Mouse (Mus musculus) adrenal gland, adult (tissue): ENCODE measurements around the gene Enox1.

Experiments used
- DNase-seq, 2 experiments: peaks; one replicate each; pipeline ENCODE4 v3.0.0; 2022 to 2023; ENCODE audit warnings: low spot score in 1 of 2; ENCODE audit not compliant: inconsistent age in 2 of 2

Enox1 gene

GRCm38 (mm10) chr14:77440805-77441204 is 284.2 kb downstream of the Enox1 start:
- no peak for DNase-seq

- DNase-seq = no peak
Measured at GRCm38 (mm10) chr14:77441541-77441940, 285.0 kb downstream of the Enox1 start.

- DNase-seq = no peak
Measured at GRCm38 (mm10) chr14:77448001-77448400, 291.4 kb downstream of the Enox1 start.

DNA sequence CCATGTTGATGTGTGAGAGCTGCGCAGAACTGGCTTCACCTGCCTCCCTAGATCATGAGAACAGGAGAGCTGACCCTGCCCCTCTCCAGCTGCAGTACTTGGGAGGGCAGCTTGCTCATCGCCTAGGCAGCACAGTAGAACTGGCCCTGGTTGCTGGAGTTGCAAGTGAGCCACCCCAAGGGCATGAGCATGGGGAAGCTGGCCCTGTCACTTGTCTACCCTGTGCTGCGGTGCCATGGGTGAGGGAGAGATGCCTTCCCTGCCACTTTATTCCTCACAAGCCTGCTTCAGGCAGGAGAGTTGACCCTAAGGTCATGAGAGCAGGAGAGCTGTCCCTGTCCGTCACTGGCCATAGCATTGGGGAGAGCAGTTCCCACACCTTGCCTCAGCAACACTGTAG is 295.4 kb downstream of the Enox1 start:
- no peak for DNase-seq

- no peak for DNase-seq
Measured at GRCm38 (mm10) chr14:77456066-77456465, 299.5 kb downstream of the Enox1 start.

- DNase-seq = peak in 1 of 2 experiments; percentile 28
Measured at GRCm38 (mm10) chr14:77456876-77457275, 300.3 kb downstream of the Enox1 start.

DNA sequence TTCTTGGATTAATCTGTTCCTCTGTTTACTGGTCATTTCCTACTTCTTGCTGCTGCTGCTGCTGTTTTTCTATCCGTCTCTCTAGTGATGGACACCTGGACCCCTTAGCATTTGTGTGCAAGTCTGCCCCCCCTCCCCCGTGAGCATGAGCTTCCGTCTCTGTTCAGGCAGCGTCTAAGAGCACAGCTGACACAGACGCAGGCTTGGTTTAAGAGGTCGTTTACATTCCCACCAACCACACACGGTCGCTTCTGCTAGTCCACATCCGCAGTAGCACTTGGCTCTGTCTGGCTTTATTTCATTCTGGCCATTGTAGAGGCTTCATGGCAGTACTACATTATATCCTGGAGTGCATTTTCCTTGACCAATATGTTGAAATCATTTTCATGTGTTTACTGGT is 301.7 kb downstream of the Enox1 start:
- no peak for DNase-seq

DNA sequence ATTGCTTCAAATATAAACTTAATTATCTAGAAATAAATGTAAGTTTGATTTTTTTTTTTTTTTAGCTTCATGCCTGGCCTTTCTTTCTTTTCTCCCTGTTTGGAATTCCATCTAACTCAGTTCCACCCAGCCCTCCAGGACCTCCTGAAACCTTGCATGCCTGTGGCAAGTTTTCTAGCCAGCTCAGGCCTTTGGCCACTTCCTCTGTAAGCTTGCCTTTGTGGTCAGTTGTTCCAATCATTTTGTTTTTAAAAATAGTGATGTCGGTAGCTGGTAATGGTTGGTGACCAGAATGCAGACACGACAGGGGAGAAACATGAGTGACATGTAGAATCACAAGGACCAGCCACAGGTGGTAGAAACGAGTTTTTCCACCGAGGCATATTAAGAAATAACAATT is 307.4 kb downstream of the Enox1 start:
- no peak for DNase-seq

DNA sequence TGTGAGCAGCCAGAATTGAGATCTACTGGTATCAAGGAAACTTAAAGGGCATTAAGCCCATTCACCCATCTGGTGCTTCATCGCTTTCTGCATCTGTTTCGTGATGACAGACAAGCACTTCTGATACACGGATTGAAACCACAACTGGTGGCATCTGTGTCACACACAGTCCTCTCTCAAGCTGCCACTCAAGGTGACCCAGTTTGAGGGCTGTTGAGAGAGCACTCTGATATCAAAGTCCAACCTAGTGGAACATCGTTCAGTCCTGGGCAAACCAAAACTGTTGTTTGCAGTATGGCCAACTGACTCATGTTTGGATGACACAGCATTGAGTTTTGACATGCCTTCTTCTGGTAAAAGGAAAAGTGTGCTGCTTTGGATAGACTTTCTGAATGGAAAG is 308.2 kb downstream of the Enox1 start:
- peak; percentile 48 to 72 for DNase-seq

DNA sequence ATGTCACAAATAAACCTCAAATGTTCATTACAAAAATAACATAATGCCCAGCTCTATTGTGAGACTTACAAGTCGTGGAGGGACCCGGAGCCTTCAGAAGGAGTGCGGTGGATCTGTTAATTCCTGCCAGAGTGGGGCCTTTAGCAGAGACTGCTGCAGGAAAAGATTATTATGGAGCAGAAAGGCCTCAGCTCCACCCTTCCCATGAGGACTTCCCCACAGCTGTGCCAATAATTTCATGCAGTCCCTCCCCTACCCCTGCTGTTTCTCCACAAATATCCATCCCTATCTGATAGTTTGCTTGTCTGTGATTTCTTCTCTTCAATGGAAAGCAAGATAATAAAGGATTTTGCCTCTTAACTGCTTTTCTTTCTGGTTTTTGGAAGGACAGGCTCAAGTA is 314.0 kb downstream of the Enox1 start:
- no peak for DNase-seq

- DNase-seq = no peak
Measured at GRCm38 (mm10) chr14:77473501-77473900, 316.9 kb downstream of the Enox1 start.

DNA sequence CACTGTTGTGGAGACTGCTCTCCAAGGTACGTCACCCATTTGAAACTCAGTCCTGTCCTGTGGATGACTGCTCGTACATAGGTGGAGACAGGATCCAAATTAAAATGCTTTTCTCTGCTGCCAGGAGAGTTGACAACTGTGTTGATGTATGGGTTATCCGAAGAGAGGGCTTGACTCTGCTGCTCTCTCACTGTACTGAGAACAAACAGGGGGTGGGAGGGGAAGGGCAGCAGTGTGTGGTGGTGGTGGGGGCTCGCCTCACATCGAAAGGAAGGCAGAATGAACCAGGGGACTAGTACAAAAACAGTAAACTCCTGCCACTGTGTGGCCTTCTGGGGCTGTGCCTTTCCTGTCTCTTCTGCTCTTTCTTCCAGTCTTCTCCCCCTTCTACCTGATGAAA is 317.5 kb downstream of the Enox1 start:
- no peak for DNase-seq

DNA sequence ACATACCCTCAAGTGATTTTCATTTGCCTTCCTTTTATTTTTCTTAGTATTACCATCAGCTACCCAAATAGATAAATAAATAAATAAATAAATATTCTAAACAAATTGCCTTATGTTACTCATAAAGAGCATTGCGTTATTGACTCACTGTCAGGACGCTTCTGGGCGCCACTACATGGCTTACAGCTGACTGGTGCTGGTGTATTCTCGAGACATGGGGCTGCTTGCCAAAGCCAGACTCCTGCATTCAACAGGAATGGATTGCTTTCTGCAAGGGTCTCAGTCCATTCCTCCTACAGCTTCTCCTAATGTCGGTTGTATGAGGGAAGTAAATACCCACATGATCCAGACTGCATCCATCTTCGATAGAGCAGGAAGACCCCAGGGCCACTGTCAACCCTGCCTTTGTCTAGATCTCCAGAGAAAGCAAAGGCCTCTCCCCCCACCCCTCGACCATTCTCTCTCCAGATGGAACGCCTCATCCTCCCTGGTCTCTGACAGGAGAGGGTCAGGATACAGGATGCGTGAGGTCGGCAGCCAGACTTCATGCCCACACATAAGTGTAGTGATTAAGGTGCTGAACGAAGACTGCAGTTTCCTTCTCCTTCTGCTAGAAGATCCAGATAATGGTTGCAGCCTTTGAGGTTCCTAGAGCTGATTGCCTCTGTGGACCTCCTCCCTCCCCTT is 318.7 kb downstream of the Enox1 start:
- no peak for DNase-seq

- DNase-seq = no peak
Measured at GRCm38 (mm10) chr14:77477704-77478103, 321.1 kb downstream of the Enox1 start.

GRCm38 (mm10) chr14:77478210-77478609 is 321.6 kb downstream of the Enox1 start:
- no peak for DNase-seq

DNA sequence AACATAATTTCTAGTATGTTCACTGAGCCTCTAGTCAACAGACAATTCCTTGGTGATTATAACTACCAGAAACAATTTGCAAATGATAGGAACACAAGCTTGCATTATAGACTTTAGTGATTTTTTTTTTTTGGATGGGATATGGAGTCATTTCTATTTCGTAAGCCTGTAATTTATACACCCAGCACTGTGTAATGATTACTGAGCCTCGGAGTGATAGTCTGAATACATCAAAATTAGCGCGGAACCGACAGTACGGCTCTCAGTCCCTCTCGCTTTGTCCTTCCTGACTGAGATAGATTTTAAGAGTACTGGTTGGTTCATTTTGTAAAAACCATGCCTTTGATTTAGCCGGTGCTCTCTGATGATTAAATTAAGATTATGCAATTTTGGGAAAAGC is 322.1 kb downstream of the Enox1 start:
- DNase-seq = no peak

- no peak for DNase-seq
Measured at GRCm38 (mm10) chr14:77483076-77483475, 326.5 kb downstream of the Enox1 start.

DNA sequence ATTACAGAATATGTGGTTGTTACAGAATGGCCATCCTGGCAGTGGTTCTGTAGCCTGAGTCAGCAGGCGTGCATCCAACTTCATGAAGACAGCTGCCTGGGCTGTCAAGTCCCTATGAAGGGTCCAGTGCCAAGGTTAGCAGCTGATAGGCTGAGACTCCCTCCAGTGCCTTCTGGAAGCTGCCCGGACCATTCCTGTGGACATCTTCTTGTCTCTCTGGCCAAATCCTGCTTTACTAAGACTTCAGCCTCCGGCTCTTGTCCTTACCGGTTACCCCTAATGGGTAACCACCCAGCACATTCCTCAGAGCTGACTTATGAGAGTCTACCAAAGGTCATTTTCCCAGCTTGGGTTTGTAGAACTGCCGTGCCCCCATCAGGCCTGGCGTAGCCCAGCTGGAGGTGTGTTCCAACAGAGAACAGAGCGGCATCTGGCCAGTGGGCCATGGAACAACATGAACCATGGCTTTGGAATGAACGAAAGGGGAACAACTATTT is 328.4 kb downstream of the Enox1 start:
- peak; percentile 81 to 92 for DNase-seq

DNA sequence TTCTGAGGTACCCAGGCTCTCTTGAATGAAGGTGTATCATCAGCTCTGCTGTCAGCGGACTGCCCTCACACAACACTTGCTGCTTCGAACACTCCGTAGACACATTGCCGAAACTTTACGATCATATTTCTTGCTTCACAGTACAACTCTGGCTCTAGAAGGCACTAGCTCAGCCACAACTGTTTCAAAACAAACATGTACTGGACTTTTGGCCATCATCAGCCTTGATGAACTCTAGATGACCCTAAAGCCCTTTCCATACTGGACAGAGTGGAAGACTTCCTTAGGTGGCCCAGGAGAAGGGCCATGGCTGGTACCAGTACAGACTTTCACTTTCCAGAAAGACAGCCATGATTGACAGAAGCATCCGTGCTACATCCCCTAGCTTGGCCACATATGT is 334.1 kb downstream of the Enox1 start:
- DNase-seq = no peak

DNA sequence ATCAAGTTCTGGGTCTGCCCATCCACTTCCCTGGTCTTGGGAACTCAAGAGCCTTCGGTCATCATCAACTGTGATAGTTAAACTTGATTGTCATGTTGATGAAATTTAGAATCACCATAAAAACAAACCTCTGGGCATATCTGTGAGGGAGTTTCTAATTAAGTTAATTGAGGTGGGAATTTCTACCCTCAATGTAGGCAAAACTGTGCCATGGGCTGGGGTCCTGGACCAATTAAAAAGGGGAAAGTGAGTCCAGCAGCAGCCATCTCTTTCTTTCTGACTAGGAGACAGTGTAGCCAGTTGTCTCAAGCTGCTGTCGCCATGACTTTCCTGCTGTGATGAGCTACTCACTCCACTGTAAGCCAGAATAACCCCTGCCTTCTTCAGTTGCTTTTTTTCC is 335.2 kb downstream of the Enox1 start:
- no peak for DNase-seq

DNA sequence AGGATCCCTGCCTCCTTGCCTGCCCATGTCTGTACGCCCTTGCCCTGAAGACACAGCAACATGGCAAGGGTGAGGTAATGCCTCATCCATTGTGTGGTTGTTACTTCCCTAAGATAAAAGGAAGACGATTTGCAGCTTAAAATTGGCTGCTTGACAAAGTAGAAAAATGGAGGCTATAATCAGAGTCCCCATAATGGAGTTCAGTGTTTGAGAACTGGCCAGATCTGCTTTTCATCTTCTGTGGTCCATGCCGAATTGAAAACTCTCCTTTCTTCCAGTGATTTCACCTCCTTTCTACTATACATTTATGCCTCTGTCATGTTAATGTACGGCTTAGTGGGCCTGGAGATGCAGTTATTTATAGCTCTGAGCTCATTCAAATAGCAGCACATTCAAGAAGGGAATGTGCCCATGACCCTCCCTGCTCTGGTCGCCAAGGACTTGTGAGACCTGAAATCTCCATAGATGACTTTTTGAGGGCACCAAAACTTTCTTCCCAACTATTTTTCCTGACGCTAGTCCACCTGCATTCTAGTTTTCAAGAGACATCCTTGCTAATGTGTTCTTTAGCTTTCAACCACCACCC is 343.5 kb downstream of the Enox1 start:
- no peak for DNase-seq

DNA sequence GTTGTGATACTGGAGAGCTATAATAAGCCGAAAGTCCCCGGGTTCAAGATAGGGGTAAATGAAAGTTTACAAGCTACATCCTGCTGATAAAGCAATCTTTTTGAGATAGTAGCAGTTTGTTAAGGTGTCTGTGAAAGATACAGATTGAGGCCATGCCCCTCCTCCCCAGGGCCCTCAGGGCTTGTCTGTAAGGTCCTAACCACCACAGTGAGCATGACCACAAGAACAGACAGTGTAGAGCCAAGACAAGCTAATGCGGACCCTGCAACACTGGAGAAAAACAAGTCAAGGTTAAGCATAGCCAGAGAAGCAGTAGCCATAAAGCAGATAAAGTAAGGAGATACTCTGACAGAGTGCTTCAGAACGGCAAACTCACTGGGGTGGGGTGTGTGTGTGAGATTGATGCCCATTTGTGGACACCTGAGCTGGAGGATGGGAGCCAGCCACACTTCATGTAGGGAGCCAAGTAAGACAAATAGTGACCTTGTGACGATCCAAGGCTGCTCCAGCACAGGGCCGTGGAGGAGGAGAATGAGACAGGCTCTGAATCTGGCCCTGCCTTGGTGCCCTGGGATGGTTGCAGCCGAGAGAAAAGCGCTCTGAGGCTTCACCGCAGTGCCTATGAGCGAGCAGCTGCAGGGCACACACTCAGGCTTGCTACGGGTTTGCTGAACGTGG is 348.0 kb downstream of the Enox1 start:
- DNase-seq = peak; percentile 31 to 66
